Mouse (Mus musculus) bone marrow macrophage, adult 2 months (primary cell): ENCODE data around the gene Stim2.

Experiments used
- CTCF ChIP-seq: IDR thresholded peaks from 2 replicates; pipeline ENCODE4 v1.5.1; 2012; ENCODE audit warnings: low read depth, mild to moderate bottlenecking, low read length, moderate library complexity
- POLR2A ChIP-seq: IDR thresholded peaks from 2 replicates; pipeline ENCODE4 v1.6.1; 2012; ENCODE audit warnings: mild to moderate bottlenecking, low read depth, low read length, borderline replicate concordance

- TF ChIP-seq CTCF (no peak), POLR2A (no peak)
Observed at GRCm38 (mm10) chr5:53992616-53993015, 5.7 kb upstream of the Stim2 start.
